Mouse (Mus musculus): ENCODE data around the gene Zfp775. TPM values are rescaled to one million over a fixed set of nuclear protein-coding genes. Genes with fewer than 3 reads are reported as not detected.

Zfp775 gene
- total and polyA plus RNA-seq, 3 experiments: 6.2 to 12.9 (median 11.8) TPM

- peak overlapping the region; percentile 80 for H3K27ac ChIP-seq
- 0 out of 2 replicates have a peak, but pooled peaks have one; percentile 12 for TF ChIP-seq EP300 (IDR thresholded peaks at IDR 0.05; ENCODE audit: insufficient read depth, low read depth, low read length)
- TF ChIP-seq POLR2A (IDR thresholded peaks at IDR 0.05; ENCODE audit: insufficient read depth, low read depth, low read length): peak; percentile 63; the same call in 1 of the 2 replicates
- no peak for TF ChIP-seq CTCF (IDR thresholded peaks at IDR 0.05)
- H3K36me3 ChIP-seq (ENCODE audit: control insufficient read depth, insufficient read depth, low read length): no peaks in the 10 kb centered on the region
- intact Hi-C loops (cut with DNase I): no loop called here
- no peaks in the 10 kb centered on the region for H3K27me3 ChIP-seq (ENCODE audit: control insufficient read depth, insufficient read depth, low read length)
- H3K9ac ChIP-seq (ENCODE audit: low read depth, low read length): peak overlapping the region; percentile 57; the same call in 1 of the 2 replicates
- no peaks in the 10 kb centered on the region for H3K79me2 ChIP-seq (replicated peaks; ENCODE audit: control insufficient read depth, insufficient read depth, low read length)
- 10% methylated on average over 5 of the region's 5 CpGs for WGBS
- H3K4me3 ChIP-seq: no peak overlapping the region
- peak; percentile 51 to 61 for DNase-seq
- H3K4me1 ChIP-seq (ENCODE audit: control insufficient read depth, insufficient read depth, low read length): peaks cover 3% of the 10 kb centered on the region
Observed at GRCm38 (mm10) chr6:48579215-48579648, 22.6 kb upstream of the Zfp775 start.

DNA sequence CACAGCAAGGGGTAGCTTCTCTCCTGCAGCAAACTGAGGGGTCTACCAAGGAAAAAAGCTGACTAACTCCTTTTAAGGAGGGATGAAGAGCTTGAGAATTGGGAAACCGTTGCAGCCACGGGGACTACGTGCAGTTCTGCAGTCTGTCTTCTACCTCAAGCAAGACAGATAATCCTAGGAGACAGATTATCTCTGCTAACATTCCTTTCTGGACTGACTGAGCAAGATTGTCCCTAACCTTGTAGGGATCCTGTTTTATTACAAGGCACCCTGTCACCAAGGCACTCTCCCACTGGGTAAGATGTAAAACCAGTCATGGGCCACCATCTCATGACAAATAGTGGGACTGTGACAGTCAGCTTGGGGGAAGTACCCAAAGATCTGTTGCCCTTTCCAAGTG, 20.6 kb upstream of the Zfp775 start:
- WGBS: 29% methylated on average over 3 of the region's 3 CpGs
- no peak overlapping the region for H3K27ac ChIP-seq
- H3K27me3 ChIP-seq (ENCODE audit: control insufficient read depth, insufficient read depth, low read length): no peaks in the 10 kb centered on the region
- H3K4me1 ChIP-seq (ENCODE audit: control insufficient read depth, insufficient read depth, low read length): peaks cover 3% of the 10 kb centered on the region
- H3K4me3 ChIP-seq: no peak overlapping the region
- intact Hi-C loops (cut with DNase I): loop anchor here (5.0 kb wide), 1 partner anchor 39 kb away; no protein-coding TSS in a partner anchor
- no peak for TF ChIP-seq POLR2A (IDR thresholded peaks at IDR 0.05; ENCODE audit: insufficient read depth, low read depth, low read length)
- no peak for TF ChIP-seq CTCF (IDR thresholded peaks at IDR 0.05)
- no peak for TF ChIP-seq EP300 (IDR thresholded peaks at IDR 0.05; ENCODE audit: insufficient read depth, low read depth, low read length)
- no peak for DNase-seq
- H3K9ac ChIP-seq (ENCODE audit: low read depth, low read length): no peak overlapping the region
- no peaks in the 10 kb centered on the region for H3K36me3 ChIP-seq (ENCODE audit: control insufficient read depth, insufficient read depth, low read length)
- no peaks in the 10 kb centered on the region for H3K79me2 ChIP-seq (replicated peaks; ENCODE audit: control insufficient read depth, insufficient read depth, low read length)

GRCm38 (mm10) chr6:48582037-48582436, 19.8 kb upstream of the Zfp775 start:
- H3K79me2 ChIP-seq (replicated peaks; ENCODE audit: control insufficient read depth, insufficient read depth, low read length): no peaks in the 10 kb centered on the region
- DNase-seq: no peak

GRCm38 (mm10) chr6:48589194-48589750, 12.6 kb upstream of the Zfp775 start, which contains the start of gene Gm45021:
Gm45021 (plus strand) TSS chr6:48589610.
- no peaks in the 10 kb centered on the region for H3K36me3 ChIP-seq (ENCODE audit: control insufficient read depth, insufficient read depth, low read length)
- intact Hi-C loops (cut with DNase I): no loop called here
- no peaks in the 10 kb centered on the region for H3K27me3 ChIP-seq (ENCODE audit: control insufficient read depth, insufficient read depth, low read length)
- H3K4me3 ChIP-seq: no peak within 1 kb of the TSS
- no peak within 1 kb of the TSS for H3K9ac ChIP-seq (ENCODE audit: low read depth, low read length)
- DNase-seq: no peak
- 14% methylated on average over 6 of the region's 6 CpGs for WGBS
- no peaks in the 10 kb centered on the region for H3K4me1 ChIP-seq (ENCODE audit: control insufficient read depth, insufficient read depth, low read length)
- no peak for TF ChIP-seq CTCF (IDR thresholded peaks at IDR 0.05)
- no peak for TF ChIP-seq EP300 (IDR thresholded peaks at IDR 0.05; ENCODE audit: insufficient read depth, low read depth, low read length)
- TF ChIP-seq POLR2A (IDR thresholded peaks at IDR 0.05; ENCODE audit: insufficient read depth, low read depth, low read length): no peak
- no peak within 1 kb of the TSS; the same call in 1 of the 2 replicates for H3K27ac ChIP-seq
- no peaks in the 10 kb centered on the region for H3K79me2 ChIP-seq (replicated peaks; ENCODE audit: control insufficient read depth, insufficient read depth, low read length)

More at GRCm38 (mm10) chr6:48582037-48582436, 19.8 kb upstream of the Zfp775 start:
- no peaks in the 10 kb centered on the region for H3K27me3 ChIP-seq (ENCODE audit: control insufficient read depth, insufficient read depth, low read length)
- 79% methylated on average over 3 of the region's 3 CpGs for WGBS
- TF ChIP-seq POLR2A (IDR thresholded peaks at IDR 0.05; ENCODE audit: insufficient read depth, low read depth, low read length) (no peak), CTCF (IDR thresholded peaks at IDR 0.05) (peak; percentile 97), EP300 (IDR thresholded peaks at IDR 0.05; ENCODE audit: insufficient read depth, low read depth, low read length) (no peak)
- no peak overlapping the region for H3K9ac ChIP-seq (ENCODE audit: low read depth, low read length)
- no peaks in the 10 kb centered on the region for H3K36me3 ChIP-seq (ENCODE audit: control insufficient read depth, insufficient read depth, low read length)
- peaks cover 3% of the 10 kb centered on the region for H3K4me1 ChIP-seq (ENCODE audit: control insufficient read depth, insufficient read depth, low read length)
- intact Hi-C loops (cut with DNase I): loop anchor here (1.0 to 5.0 kb wide), 2 partner anchors 40 to 60 kb away; no protein-coding TSS in a partner anchor
- no peak overlapping the region for H3K27ac ChIP-seq
- H3K4me3 ChIP-seq: no peak overlapping the region

DNA sequence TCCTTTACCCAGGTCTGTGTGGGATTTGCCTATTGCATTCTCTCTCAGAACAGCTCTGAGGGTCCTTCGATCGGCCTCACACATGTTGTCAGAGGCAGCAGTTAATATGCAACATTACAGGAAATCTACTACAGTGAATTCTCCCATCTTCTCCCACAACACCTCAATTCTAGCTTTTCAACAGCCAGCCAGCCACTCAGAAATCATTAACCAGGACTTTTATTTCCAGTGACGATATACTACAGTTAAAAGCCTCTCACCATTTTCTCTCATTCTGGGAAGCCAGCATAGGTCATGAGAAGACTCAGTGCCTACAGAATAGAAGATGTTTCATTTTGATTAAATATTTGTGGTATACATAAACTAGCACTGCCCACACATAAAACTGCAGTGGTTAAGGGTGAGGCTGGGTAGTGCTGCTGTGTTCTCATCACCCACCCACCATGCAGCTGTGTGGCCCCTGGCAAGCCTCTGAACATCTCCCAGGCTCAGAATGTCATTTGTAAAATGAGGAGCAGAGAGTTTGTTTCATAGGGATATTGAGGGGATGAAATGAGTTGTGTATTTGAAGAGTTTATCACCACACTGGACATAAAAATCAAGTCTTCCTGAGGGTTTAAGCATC, 10.5 kb upstream of the Zfp775 start:
- peaks cover 2% of the 10 kb centered on the region; the same call in 1 of the 2 replicates for H3K4me1 ChIP-seq (ENCODE audit: control insufficient read depth, insufficient read depth, low read length)
- no peak for DNase-seq
- H3K4me3 ChIP-seq: no peak overlapping the region
- H3K36me3 ChIP-seq (ENCODE audit: control insufficient read depth, insufficient read depth, low read length): no peaks in the 10 kb centered on the region
- H3K27me3 ChIP-seq (ENCODE audit: control insufficient read depth, insufficient read depth, low read length): no peaks in the 10 kb centered on the region
- H3K9ac ChIP-seq (ENCODE audit: low read depth, low read length): no peak overlapping the region
- TF ChIP-seq POLR2A (IDR thresholded peaks at IDR 0.05; ENCODE audit: insufficient read depth, low read depth, low read length) (no peak), EP300 (IDR thresholded peaks at IDR 0.05; ENCODE audit: insufficient read depth, low read depth, low read length) (no peak), CTCF (IDR thresholded peaks at IDR 0.05) (no peak)
- no peak overlapping the region for H3K27ac ChIP-seq
- WGBS: 95% methylated on average over 3 of the region's 3 CpGs
- intact Hi-C loops (cut with DNase I): no loop called here
- H3K79me2 ChIP-seq (replicated peaks; ENCODE audit: control insufficient read depth, insufficient read depth, low read length): no peaks in the 10 kb centered on the region

DNA sequence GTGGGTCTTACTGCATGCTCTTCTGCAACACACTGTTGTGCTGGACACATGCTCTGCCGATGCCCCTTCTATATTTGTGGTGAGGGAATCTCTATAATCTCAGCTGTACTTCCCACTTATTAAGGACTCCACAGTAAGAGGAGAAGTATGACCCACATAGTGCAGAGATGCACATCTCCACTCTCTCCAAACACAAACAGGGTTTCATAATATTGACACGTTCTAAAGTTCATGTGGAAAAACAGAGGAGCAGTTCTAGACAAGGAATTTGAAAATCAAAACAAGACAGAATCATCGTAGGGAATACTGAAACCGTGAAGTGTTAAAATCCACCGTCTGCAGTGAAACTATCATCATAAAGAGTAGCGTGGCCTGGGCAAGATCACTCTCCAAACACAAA, 10.0 kb upstream of the Zfp775 start:
- no peak for TF ChIP-seq POLR2A (IDR thresholded peaks at IDR 0.05; ENCODE audit: insufficient read depth, low read depth, low read length)
- no peak for TF ChIP-seq CTCF (IDR thresholded peaks at IDR 0.05)
- no peak for TF ChIP-seq EP300 (IDR thresholded peaks at IDR 0.05; ENCODE audit: insufficient read depth, low read depth, low read length)
- intact Hi-C loops (cut with DNase I): no loop called here
- WGBS: 86% methylated on average over 6 of the region's 6 CpGs
- Histone ChIP-seq H3K4me1 (ENCODE audit: control insufficient read depth, insufficient read depth, low read length) (peaks cover 2% of the 10 kb centered on the region; the same call in 1 of the 2 replicates), H3K27ac (no peak overlapping the region), H3K36me3 (ENCODE audit: control insufficient read depth, insufficient read depth, low read length) (no peaks in the 10 kb centered on the region), H3K9ac (ENCODE audit: low read depth, low read length) (no peak overlapping the region), H3K79me2 (replicated peaks; ENCODE audit: control insufficient read depth, insufficient read depth, low read length) (peaks cover under 1% of the 10 kb centered on the region; the same call in 1 of the 2 replicates), H3K27me3 (ENCODE audit: control insufficient read depth, insufficient read depth, low read length) (no peaks in the 10 kb centered on the region), H3K4me3 (no peak overlapping the region)
- DNase-seq: no peak
